Mouse (Mus musculus) left cerebral cortex, postnatal 10 days (tissue): ENCODE results near the gene Ms4a1. TPM values are rescaled to one million over a fixed set of nuclear protein-coding genes. Genes with fewer than 3 reads are reported as not detected.
"Not testable (repeated sequence)": the region's sequence is repeated elsewhere in the genome, so short reads cannot be mapped to it uniquely, and the experiment has no call there.

Experiments used
- DNase-seq, 2 experiments: peaks; one replicate each; pipeline ENCODE4 v3.0.0; 2021 to 2022; ENCODE audit warnings: low spot score in 2 of 2, mixed read lengths in 1 of 2; ENCODE audit errors: extremely low spot score in 1 of 2
- intact Hi-C: fragments of 180-260 bp; cut with DNase I; formaldehyde crosslinking; loops from one replicate; pipeline ENCODE4 v1.15.1; 2025
- total RNA-seq, 2 experiments: library from RNA; stranded (reverse); gene quantifications; 2 replicates each; pipeline ENCODE4 v1.2.3; 2021

The Ms4a1 gene
- total RNA-seq, result under 1 TPM in 1 of 2 experiments, not detected in 1; 0.17 TPM

DNA sequence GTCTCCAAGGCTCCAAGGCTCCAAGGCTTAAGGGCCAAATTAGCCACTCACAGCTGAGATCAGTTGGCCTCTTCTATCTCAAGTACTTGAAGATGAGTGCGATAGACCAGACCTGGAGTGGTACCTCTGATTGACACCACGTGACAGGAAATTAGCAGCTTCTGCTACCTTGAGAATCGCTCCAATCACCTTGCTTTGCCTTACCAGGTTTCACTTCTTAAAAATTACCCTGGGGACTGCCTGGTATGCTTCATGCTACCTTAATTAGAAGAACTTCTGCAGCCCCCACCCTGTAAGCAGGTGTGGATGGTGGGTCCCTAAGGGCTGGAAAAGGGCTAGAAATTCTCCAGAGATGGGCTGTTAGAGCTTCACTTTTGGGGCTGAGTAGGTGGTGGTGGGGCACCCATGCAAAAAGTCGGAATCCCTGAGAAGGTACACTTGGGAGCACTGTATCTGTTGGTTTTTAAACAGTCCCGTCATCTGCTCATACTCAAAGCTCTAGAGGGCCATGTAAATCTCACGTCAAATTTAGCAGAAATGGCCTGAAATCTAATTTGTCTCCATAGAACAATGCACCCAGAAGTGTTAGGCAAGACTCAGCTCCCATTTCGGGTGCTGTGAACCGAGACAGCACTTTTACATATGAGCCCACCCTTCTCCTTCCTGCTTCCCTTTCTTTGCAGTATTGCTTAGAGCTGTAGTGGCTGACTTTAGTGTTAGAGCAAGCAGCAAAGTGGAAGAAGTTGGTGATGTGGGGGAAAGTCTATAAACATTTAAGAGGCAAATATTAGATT is at the start of gene Ms4a1:
Gene Ms4a1 (minus strand): TSS at position 190 of the 794 bp plus-strand sequence.
- no peak for DNase-seq
- intact Hi-C loops, result no loop called here

DNA sequence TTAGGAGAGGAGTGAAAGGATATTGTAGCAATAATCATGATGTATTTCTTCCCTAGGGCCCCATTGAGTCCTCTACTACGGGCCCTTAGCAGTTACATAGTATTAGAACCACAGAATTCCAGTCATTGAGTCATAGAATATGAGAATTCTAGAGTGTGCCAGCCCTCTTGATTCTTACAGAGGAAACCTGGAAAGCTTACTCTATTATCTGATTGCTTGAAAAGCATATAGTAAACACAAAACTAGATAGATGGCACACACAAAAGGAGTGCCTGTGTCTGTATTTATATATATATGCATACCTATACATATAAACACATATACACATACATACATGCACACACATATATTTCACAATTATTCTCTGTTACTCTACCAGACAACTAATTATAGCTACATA is 48.3 kb upstream of the Ms4a1 start, which contains the start of gene Ms4a14:
Gene Ms4a14 (minus strand): TSS at position 101 of the 400 bp plus-strand sequence.
- no peak for DNase-seq
- intact Hi-C loops, result no loop called here

GRCm38 (mm10) chr19:11308888-11309287 is 42.8 kb upstream of the Ms4a1 start:
- intact Hi-C loops, result no loop called here
- DNase-seq, result no peak

DNA sequence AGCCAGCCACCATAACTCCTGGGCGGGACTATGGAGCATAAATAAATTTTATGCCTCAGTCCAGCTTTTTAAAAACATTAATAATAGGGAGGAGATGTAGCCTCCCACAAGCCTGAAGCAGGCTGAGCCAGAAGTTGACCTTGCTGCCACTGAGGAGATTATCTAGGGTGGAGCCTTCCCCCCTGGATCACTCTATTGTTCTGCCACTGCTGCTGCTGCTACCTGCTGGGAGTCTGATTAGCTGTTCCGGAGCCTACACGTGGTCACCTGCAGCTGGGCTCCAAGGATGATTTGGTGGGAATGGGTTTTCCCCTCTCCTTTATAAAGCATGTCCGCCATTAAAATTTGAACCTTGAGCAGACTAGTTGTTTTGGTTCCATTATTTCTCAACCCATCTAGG is 33.5 kb upstream of the Ms4a1 start:
- DNase-seq, intact Hi-C loops: not testable (repeated sequence)

- DNase-seq, result no peak
- intact Hi-C loops, result no loop called here
These were observed 32.9 kb upstream of the Ms4a1 start for GRCm38 (mm10) chr19:11298939-11299338.

GRCm38 (mm10) chr19:11293616-11294015 is 27.6 kb upstream of the Ms4a1 start:
- intact Hi-C loops, result not testable (repeated sequence)

GRCm38 (mm10) chr19:11292990-11293389 is 26.9 kb upstream of the Ms4a1 start:
- intact Hi-C loops, result no loop called here
- DNase-seq, result no peak

More at GRCm38 (mm10) chr19:11293616-11294015, 27.6 kb upstream of the Ms4a1 start:
- not testable (repeated sequence) for DNase-seq

DNA sequence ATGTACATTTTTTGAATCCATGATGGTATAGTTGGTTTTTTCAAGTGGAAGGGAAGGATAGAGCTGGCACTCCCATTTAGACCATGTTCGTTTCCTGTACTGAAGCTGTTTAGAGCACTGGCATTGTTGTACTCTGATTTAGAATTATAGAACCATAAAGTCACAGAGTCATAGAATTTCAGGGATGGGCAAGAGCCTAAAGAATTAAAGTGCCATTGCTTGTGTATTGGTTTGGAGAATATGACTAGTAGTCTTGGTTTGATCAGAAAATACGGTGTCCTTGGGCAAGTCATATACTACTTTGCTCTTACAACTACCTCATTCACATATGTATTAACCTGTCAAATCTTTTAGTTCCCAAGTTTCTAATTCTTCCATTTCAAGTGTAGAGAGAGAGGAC is 17.7 kb upstream of the Ms4a1 start, which contains the start of gene Ms4a5:
Gene Ms4a5 (minus strand): TSS at position 101 of the 400 bp plus-strand sequence.
- no peak for DNase-seq
- intact Hi-C loops, result no loop called here

GRCm38 (mm10) chr19:11280223-11280622 is 14.2 kb upstream of the Ms4a1 start:
- intact Hi-C loops, result no loop called here
- DNase-seq, result no peak

DNA sequence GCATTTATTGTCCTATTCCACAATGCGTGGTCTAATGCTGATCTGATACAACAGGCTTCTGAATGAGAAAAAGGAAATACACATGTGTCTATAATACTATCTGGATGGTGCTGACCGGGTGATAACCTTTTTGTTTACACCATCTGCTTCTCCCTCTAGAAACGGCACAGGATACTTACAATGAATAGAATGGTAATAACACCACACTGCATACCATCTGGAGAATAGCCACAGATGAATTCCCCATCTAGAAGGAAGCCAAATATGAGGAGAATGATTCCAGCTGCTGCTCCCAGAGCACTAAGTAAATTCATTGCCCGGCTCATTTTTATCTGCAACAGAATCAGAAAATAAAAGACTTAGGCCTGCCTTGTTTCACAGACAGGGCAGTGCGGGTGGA is 10.4 kb upstream of the Ms4a1 start:
- no peak for DNase-seq
- intact Hi-C loops, result no loop called here

DNA sequence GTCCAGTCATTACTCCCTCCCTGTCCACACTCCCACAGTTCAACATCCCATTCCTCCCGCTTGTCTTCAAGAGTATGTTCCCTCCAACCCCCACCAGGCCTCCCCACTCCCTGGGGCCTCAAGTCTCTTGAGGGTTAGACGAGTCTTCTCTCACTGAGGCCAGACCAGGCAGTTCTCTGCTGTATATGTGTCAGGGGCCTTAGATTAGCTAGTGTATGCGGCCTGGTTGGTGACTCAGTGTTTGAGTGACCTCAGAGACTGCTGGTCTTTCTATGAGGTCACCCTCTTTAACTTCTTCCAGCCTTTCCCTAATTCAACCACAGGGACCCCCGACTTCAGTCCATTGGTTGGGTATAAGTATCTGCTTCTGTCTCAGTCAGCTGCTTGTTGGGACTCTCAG is 915 bp upstream of the Ms4a1 start:
- intact Hi-C loops, result no loop called here
- no peak for DNase-seq

GRCm38 (mm10) chr19:11264602-11265185 is 1.3 kb downstream of the Ms4a1 start:
- intact Hi-C loops, result no loop called here

GRCm38 (mm10) chr19:11263549-11263948 is 2.5 kb downstream of the Ms4a1 start:
- intact Hi-C loops, result no loop called here
- no peak for DNase-seq

More at GRCm38 (mm10) chr19:11264602-11265185, 1.3 kb downstream of the Ms4a1 start:
- DNase-seq, result no peak

GRCm38 (mm10) chr19:11262932-11263331 is 3.1 kb downstream of the Ms4a1 start:
- DNase-seq, intact Hi-C loops: not testable (repeated sequence)

DNA sequence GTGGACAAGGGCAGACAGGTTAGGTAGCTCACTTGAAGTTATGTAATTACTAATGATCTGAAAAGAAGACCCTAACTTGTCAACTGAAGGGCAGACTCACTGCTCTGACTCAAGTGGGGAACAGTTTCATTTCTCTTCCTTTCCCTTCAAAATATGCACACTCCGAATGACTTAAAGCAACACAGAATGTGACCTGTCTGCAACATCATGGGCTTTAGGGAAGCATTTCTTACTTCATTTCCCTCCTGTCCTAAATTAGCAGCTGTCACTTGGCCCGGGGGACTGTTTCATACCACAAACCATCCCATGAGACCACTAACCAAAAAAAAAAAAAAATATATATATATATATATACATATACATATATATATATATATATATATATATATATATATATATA is 4.5 kb downstream of the Ms4a1 start:
- intact Hi-C loops, result no loop called here
- no peak for DNase-seq

- DNase-seq, result no peak
- intact Hi-C loops, result no loop called here
These were observed 21.8 kb downstream of the Ms4a1 start for GRCm38 (mm10) chr19:11244230-11244629.

DNA sequence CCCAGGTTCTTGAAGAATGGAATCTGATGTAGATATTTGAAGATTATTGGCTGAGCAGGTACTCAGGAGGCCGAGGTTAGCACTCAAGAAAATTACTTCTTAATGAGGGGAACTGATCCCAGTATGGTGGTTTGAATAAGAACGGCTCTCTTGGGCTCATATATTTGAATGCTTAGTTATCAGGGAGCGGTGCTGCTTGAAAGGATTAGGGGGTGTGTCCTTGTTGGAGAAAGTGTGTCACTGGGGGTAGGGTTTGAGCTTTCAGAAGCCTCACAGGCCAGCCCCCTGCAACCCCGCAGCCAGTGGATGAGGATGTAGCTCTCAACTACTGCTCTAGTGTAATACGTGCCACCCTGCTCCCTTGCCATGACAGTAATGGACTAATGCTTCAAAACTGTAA is 23.5 kb downstream of the Ms4a1 start:
- intact Hi-C loops, result no loop called here
- no peak for DNase-seq

DNA sequence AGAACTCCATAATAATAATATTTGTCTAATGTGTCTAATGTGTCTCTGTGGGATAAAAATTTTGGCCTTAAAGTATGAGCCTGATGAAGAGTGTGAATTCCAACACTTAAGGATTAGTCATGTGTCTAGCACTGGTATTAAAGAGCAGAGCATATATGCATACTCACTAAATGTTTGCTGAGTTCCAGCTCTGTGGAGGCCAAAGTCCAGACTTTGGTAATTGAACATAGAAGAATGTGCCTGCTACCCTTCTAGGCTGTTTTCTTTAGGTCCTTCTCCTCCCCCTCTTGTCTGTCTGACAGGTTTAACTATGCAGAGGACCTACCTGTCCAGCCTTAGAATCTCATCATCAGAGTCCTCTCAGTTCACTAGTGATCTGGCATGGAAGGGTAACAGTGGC is 30.2 kb downstream of the Ms4a1 start:
- DNase-seq, result no peak
- intact Hi-C loops, result no loop called here

DNA sequence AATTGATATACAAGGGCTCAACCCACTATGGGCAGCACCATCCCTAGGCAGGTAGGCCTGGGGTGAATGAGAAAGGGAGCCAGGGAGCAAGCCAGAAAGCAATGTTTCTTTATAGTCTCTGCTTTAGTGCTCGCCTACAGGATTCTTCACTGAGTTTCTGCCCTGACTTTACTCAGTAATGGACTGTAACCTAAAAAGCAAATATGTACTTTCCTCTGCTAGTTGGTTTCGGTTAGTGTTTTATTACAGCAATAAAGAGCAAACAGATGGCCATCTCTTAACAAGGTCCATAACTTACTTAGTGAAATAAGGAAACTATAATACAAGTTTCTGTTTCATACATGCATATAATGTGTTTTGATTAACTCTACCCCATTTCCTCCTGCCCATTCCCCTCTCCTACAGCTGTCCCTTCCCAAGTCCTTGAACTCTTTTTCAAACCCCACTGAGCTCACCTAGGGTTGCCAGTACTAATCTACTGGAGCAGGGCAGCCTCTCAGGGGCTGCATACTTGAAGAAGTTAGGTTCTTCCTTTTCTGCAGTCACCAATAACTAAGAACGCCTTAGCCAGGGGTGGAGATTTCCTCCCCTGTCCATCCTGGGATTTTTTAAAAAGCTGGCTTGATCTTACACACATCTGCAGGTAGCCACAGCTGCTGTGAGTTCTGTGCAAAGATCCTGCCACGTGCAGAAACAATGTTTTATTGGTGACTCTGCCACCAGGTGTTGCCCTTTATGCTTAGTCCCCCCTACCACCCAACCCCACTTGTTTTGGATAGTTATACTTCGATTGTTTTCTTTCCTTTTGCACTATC is 30.9 kb downstream of the Ms4a1 start:
- no peak for DNase-seq
- intact Hi-C loops, result no loop called here
